Mouse (Mus musculus) liver, embryonic 14.5 days (tissue): ENCODE results near the gene Mcf2l. TPM values are rescaled to one million over a fixed set of nuclear protein-coding genes. Genes with fewer than 3 reads are reported as not detected.

Experiments
- ATAC-seq: fragments of 200-750 bp; cut with Nextera tagmentation; 2 replicates; pipeline ENCODE4 v1.8.0; 2017; ENCODE audit warnings: moderate number of reproducible peaks, mild to moderate bottlenecking, moderate library complexity; ENCODE audit not compliant: insufficient read depth
- DNase-seq, 3 experiments: peaks; one replicate each; pipeline ENCODE4 v3.0.0-alpha.2; 2012 to 2013; ENCODE audit warnings: low read depth in 3 of 3, low spot score in 3 of 3
- H3K27ac ChIP-seq: fragments of 300-500 bp; sonication (generic); 2 replicates; pipeline ENCODE4 v1.5.1; 2014; ENCODE audit warnings: moderate library complexity, mild to moderate bottlenecking, control low read depth, inconsistent platforms
- H3K27me3 ChIP-seq: fragments of 300-500 bp; sonication (generic); 2 replicates; pipeline ENCODE4 v1.6.1; 2014; ENCODE audit warnings: mild to moderate bottlenecking, low read length, moderate library complexity; ENCODE audit not compliant: control insufficient read depth, insufficient read depth
- H3K36me3 ChIP-seq: fragments of 300-500 bp; sonication (generic); replicated peaks from 2 replicates; pipeline ENCODE4 v1.6.1; 2014; ENCODE audit warnings: low read depth; ENCODE audit not compliant: control insufficient read depth, insufficient read depth
- H3K4me1 ChIP-seq, 2 experiments: fragments of 200-500 bp in 1 of 2; fragments of 300-500 bp in 1 of 2; sonication (generic) in 1 of 2; replicated peaks; 2 replicates each; pipeline ENCODE4 v1.6.1; 2012 to 2014; ENCODE audit warnings: antibody characterized with exemption in 1 of 2, inconsistent platforms in 1 of 2, low read length in 1 of 2; ENCODE audit not compliant: control insufficient read depth in 2 of 2, insufficient read depth in 2 of 2
- H3K4me2 ChIP-seq: fragments of 300-500 bp; sonication (generic); 2 replicates; pipeline ENCODE4 v1.6.1; 2014; ENCODE audit warnings: low read depth, mild to moderate bottlenecking, control low read depth, moderate library complexity
- H3K4me3 ChIP-seq, 2 experiments: fragments of 200-500 bp in 1 of 2; fragments of 300-500 bp in 1 of 2; sonication (generic) in 1 of 2; 2 replicates each; pipeline ENCODE4 v1.5.1; 2012 to 2014; ENCODE audit warnings: low read depth in 2 of 2, low read length in 2 of 2, mild to moderate bottlenecking in 2 of 2, control low read depth in 1 of 2, inconsistent platforms in 1 of 2, moderate library complexity in 1 of 2; ENCODE audit not compliant: insufficient read depth in 1 of 2
- H3K9ac ChIP-seq: fragments of 300-500 bp; sonication (generic); replicated peaks from 2 replicates; pipeline ENCODE4 v1.6.1; 2014; ENCODE audit warnings: mild to moderate bottlenecking, control low read depth, moderate library complexity
- H3K9me3 ChIP-seq: fragments of 300-500 bp; sonication (generic); 2 replicates; pipeline ENCODE4 v1.6.1; 2016; ENCODE audit warnings: low read length, mixed read lengths; ENCODE audit not compliant: control insufficient read depth
- CTCF ChIP-seq: IDR thresholded peaks from 2 replicates; pipeline ENCODE4 v1.5.1; 2016; ENCODE audit warnings: antibody characterized with exemption, low read depth, control low read depth
- EP300 ChIP-seq: IDR thresholded peaks from 2 replicates; pipeline ENCODE4 v1.6.1; 2016; ENCODE audit warnings: antibody characterized with exemption, low read depth
- WGBS: fragments of 180-500 bp; shearing (Covaris S2); extraction: QIAGEN DNeasy Blood & Tissue Kit; methylation state at CpG from one replicate; pipeline ENCODE4 v1.1.7; 2014; ENCODE audit not compliant: insufficient replicate concordance; 5-methylcytosine and 5-hydroxymethylcytosine counted together
- polyA plus RNA-seq, 2 experiments: library from polyadenylated mRNA; depleted of rRNA in 1 of 2; stranded (reverse) in 1 of 2; unstranded in 1 of 2; fragments of >200 nt; fragmentation: Nextera tagmentation in 1 of 2; extraction: Ambion mirVana in 1 of 2; gene quantifications; 2 replicates each; pipeline versions ENCODE4 v1.2.1 to v1.2.3; 2012 to 2014

The Mcf2l gene
- polyA plus RNA-seq, 2 experiments, result 0.44 to 0.72 TPM

GRCm38 (mm10) chr8:12983681-12984467, 110.3 kb downstream of the Mcf2l start:
- no peaks in the 10 kb centered on the region for H3K9me3 ChIP-seq
- H3K4me3 ChIP-seq, result no peak overlapping the region
- no peak overlapping the region for H3K4me2 ChIP-seq
- ATAC-seq (no peak), DNase-seq (no peak)
- WGBS, result 60% methylated on average over 18 of the region's 18 CpGs
- no peaks in the 10 kb centered on the region for H3K4me1 ChIP-seq
- no peak overlapping the region for H3K9ac ChIP-seq
- TF ChIP-seq CTCF (no peak), EP300 (no peak)
- no peaks in the 10 kb centered on the region for H3K27me3 ChIP-seq
- H3K27ac ChIP-seq, result no peak overlapping the region
- H3K36me3 ChIP-seq, result no peaks in the 10 kb centered on the region

DNA sequence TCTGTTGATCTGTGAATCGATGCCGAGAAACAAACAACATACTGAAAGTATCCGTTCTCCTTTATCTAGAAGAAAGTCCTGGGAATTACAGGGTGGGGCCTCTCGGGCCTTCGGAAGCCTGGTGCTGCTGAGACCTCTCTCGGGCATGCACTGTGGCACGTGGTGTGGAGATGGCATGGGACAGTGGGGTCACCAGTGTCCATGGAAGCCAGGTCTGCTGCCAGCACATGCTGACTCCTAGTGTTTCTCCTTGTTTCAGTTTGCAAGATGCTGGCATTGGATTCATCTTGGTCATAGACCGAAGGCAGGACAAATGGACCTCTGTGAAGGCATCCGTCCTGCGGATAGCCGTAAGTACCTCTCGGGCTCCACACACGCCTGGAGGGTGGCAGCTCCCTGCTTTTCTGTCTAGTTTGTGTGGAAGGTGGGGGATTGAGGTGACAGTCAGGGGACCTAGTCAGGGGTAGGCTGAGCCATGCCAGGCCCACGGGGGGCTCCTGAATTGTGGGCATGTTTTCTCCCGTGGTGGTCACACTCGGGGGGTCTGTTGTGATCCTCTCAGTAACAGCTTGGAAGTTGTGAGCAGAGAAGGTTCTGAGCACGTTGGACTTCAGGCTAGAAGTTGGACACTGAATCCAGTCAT, 111.1 kb downstream of the Mcf2l start:
- Histone ChIP-seq H3K27me3 (no peaks in the 10 kb centered on the region), H3K4me3 (no peak overlapping the region), H3K9ac (no peak overlapping the region), H3K9me3 (no peaks in the 10 kb centered on the region), H3K27ac (no peak overlapping the region), H3K4me2 (no peak overlapping the region), H3K4me1 (no peaks in the 10 kb centered on the region), H3K36me3 (no peaks in the 10 kb centered on the region)
- ATAC-seq (no peak), DNase-seq (no peak)
- 71% methylated on average over 17 of the region's 17 CpGs for WGBS
- TF ChIP-seq CTCF, result no peak
- no peak for TF ChIP-seq EP300

DNA sequence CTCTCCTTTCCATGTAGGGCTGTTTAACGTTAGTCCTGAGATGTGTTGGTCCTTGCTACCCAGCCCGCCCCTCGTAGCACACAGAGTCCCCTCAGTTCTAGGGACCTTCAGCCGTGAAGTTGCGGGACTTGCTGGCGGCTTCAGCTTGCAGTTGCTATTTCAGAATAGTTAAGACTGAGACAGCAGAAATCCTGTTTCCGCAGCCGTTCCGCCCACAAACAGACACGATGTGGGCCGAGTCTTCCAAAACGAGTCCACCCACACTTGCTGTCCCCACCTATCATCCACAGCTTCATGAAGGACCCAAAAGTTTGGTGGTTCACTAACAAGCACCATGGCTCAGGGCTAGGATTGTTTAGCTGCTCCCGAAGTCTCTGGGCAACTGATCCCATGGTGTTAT, 111.7 kb downstream of the Mcf2l start:
- no peaks in the 10 kb centered on the region for H3K36me3 ChIP-seq
- no peaks in the 10 kb centered on the region for H3K9me3 ChIP-seq
- TF ChIP-seq CTCF, result no peak
- TF ChIP-seq EP300, result no peak
- DNase-seq, result no peak
- no peak overlapping the region for H3K4me2 ChIP-seq
- H3K9ac ChIP-seq, result no peak overlapping the region
- 76% methylated on average over 13 of the region's 13 CpGs for WGBS
- no peak overlapping the region for H3K4me3 ChIP-seq
- no peaks in the 10 kb centered on the region for H3K27me3 ChIP-seq
- H3K4me1 ChIP-seq, result no peaks in the 10 kb centered on the region
- no peak for ATAC-seq
- H3K27ac ChIP-seq, result no peak overlapping the region

GRCm38 (mm10) chr8:12987571-12987970, 114.0 kb downstream of the Mcf2l start:
- Histone ChIP-seq H3K9me3 (no peaks in the 10 kb centered on the region), H3K27ac (no peak overlapping the region), H3K4me3 (no peak overlapping the region), H3K36me3 (no peaks in the 10 kb centered on the region), H3K27me3 (no peaks in the 10 kb centered on the region), H3K4me1 (no peaks in the 10 kb centered on the region), H3K9ac (no peak overlapping the region), H3K4me2 (no peak overlapping the region)
- TF ChIP-seq CTCF (no peak), EP300 (no peak)
- WGBS, result 69% methylated on average over 8 of the region's 8 CpGs
- ATAC-seq, result no peak
- DNase-seq, result no peak

GRCm38 (mm10) chr8:12988722-12989430, 115.3 kb downstream of the Mcf2l start:
- no peak overlapping the region for H3K27ac ChIP-seq
- TF ChIP-seq CTCF, result peak; percentile 74
- no peak for TF ChIP-seq EP300
- H3K4me1 ChIP-seq, result no peaks in the 10 kb centered on the region
- no peak overlapping the region for H3K9ac ChIP-seq
- ATAC-seq (no peak), DNase-seq (no peak)
- H3K9me3 ChIP-seq, result no peaks in the 10 kb centered on the region
- H3K4me2 ChIP-seq, result no peak overlapping the region
- H3K36me3 ChIP-seq, result no peaks in the 10 kb centered on the region
- H3K27me3 ChIP-seq, result no peaks in the 10 kb centered on the region
- WGBS, result 59% methylated on average over 13 of the region's 13 CpGs
- H3K4me3 ChIP-seq, result no peak overlapping the region
